Mouse (Mus musculus): Measurements from ENCODE around the gene Nelfe.
"Not testable (repeated sequence)": the region's sequence is repeated elsewhere in the genome, so short reads cannot be mapped to it uniquely, and the experiment has no call there.

GRCm38 (mm10) chr17:34810811-34811210 is 39.4 kb upstream of the Nelfe start:
- TF ChIP-seq CTCF (conservative IDR thresholded peaks at IDR 0.05; ENCODE audit: low read length); POU5F1 (IDR thresholded peaks at IDR 0.05; ENCODE audit: borderline replicate concordance, low read length): not testable (repeated sequence)

All from E14TG2a.4 (cell line).